Mouse (Mus musculus): ENCODE data around the gene Olfr281.

DNA sequence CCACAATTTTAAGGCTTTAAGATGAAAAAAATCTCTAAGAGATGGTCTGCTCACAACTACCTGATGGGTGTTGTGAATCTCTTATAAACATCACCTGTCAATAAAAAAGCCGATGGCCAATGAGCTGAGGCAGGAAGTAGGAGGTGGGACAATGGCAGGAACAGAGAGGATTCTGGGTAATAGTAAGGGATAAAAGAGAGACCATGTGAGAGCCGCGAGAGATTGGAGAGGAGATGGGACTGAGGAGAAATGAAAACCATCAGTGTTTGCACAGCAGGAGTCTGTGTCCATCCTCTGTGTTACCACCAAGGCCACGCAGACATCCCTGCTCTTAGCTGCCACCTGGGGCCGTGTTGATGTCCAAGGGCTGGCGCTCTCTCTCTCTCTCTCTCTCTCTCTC is 54.9 kb downstream of the Olfr281 start:
- TF ChIP-seq CTCF (IDR thresholded peaks at IDR 0.05; ENCODE audit: low read depth, low read length) (no peak), GATA1 (IDR thresholded peaks at IDR 0.05; ENCODE audit: borderline replicate concordance, low read length) (no peak)

All from G1E (cell line).